Mouse (Mus musculus) brown adipose tissue, adult 24 weeks (tissue): ENCODE results near the gene Cc2d1a. TPM values are rescaled to one million over a fixed set of nuclear protein-coding genes. Genes with fewer than 3 reads are reported as not detected.

Source experiments
- H3K27ac ChIP-seq: fragments of 200-500 bp; replicated peaks from 2 replicates; pipeline ENCODE4 v1.5.1; 2012; ENCODE audit warnings: low read depth, mild to moderate bottlenecking, low read length
- H3K4me1 ChIP-seq: fragments of 200-500 bp; 2 replicates; pipeline ENCODE4 v1.6.1; 2012; ENCODE audit warnings: low read length, mixed read lengths; ENCODE audit not compliant: control insufficient read depth, insufficient read depth, insufficient read length
- H3K4me3 ChIP-seq: fragments of 200-500 bp; 2 replicates; pipeline ENCODE4 v1.5.1; 2012; ENCODE audit warnings: low read depth, mild to moderate bottlenecking, low read length, moderate library complexity; ENCODE audit not compliant: insufficient read depth
- polyA plus RNA-seq: library from polyadenylated mRNA; stranded (reverse); fragments of >200 nt; gene quantifications from 2 replicates; pipeline ENCODE4 v1.2.4, GENCODE M21; 2012; ENCODE audit not compliant: missing spikeins, insufficient read depth, insufficient read length

The Cc2d1a gene
- polyA plus RNA-seq, 1 experiment = 6.8 TPM

- Histone ChIP-seq H3K4me1 (peaks cover 3% of the 10 kb centered on the region; the same call in 1 of the 2 replicates), H3K27ac (no peak overlapping the region), H3K4me3 (peak overlapping the region; percentile 65)
These were observed 43.5 kb downstream of the Cc2d1a start for GRCm38 (mm10) chr8:84104221-84104620.

GRCm38 (mm10) chr8:84103601-84104000 is 44.1 kb downstream of the Cc2d1a start:
- Histone ChIP-seq H3K27ac (no peak overlapping the region), H3K4me3 (peak overlapping the region; percentile 65), H3K4me1 (peaks cover 3% of the 10 kb centered on the region; the same call in 1 of the 2 replicates)

- Histone ChIP-seq H3K4me3 (no peak overlapping the region), H3K27ac (no peak overlapping the region), H3K4me1 (peaks cover 3% of the 10 kb centered on the region; the same call in 1 of the 2 replicates)
These were observed 46.1 kb downstream of the Cc2d1a start for GRCm38 (mm10) chr8:84101476-84102270.

GRCm38 (mm10) chr8:84098376-84098775 is 49.4 kb downstream of the Cc2d1a start:
- no peak overlapping the region for H3K4me3 ChIP-seq
- peaks cover 3% of the 10 kb centered on the region; the same call in 1 of the 2 replicates for H3K4me1 ChIP-seq
- H3K27ac ChIP-seq = no peak overlapping the region

GRCm38 (mm10) chr8:84096061-84096460 is 51.7 kb downstream of the Cc2d1a start:
- Histone ChIP-seq H3K4me3 (no peak overlapping the region), H3K4me1 (no peaks in the 10 kb centered on the region), H3K27ac (no peak overlapping the region)

GRCm38 (mm10) chr8:84090585-84090984 is 57.2 kb downstream of the Cc2d1a start:
- Histone ChIP-seq H3K27ac (no peak overlapping the region), H3K4me3 (no peak overlapping the region), H3K4me1 (no peaks in the 10 kb centered on the region; the same call in 1 of the 2 replicates)

GRCm38 (mm10) chr8:84089277-84089676 is 58.5 kb downstream of the Cc2d1a start:
- Histone ChIP-seq H3K4me3 (no peak overlapping the region), H3K4me1 (no peaks in the 10 kb centered on the region; the same call in 1 of the 2 replicates), H3K27ac (no peak overlapping the region)

GRCm38 (mm10) chr8:84087821-84088220 is 59.9 kb downstream of the Cc2d1a start:
- Histone ChIP-seq H3K27ac (no peak overlapping the region), H3K4me3 (no peak overlapping the region), H3K4me1 (no peaks in the 10 kb centered on the region; the same call in 1 of the 2 replicates)

- no peaks in the 10 kb centered on the region; the same call in 1 of the 2 replicates for H3K4me1 ChIP-seq
- no peak overlapping the region for H3K4me3 ChIP-seq
- no peak overlapping the region for H3K27ac ChIP-seq
These were observed 60.6 kb downstream of the Cc2d1a start for GRCm38 (mm10) chr8:84087156-84087555.

- no peak overlapping the region for H3K4me3 ChIP-seq
- no peaks in the 10 kb centered on the region for H3K4me1 ChIP-seq
- no peak overlapping the region for H3K27ac ChIP-seq
These were observed 63.2 kb downstream of the Cc2d1a start for GRCm38 (mm10) chr8:84084341-84085115.

- no peaks in the 10 kb centered on the region for H3K4me1 ChIP-seq
- H3K4me3 ChIP-seq = no peak overlapping the region
- H3K27ac ChIP-seq = no peak overlapping the region
These were observed 63.9 kb downstream of the Cc2d1a start for GRCm38 (mm10) chr8:84083829-84084241.

Other genes with a start within 250 kb of the Cc2d1a start
- 1.5 and 1.6 TPM in 2 replicates for gene Adgrl1, start 247.8 kb downstream of the Cc2d1a start, polyA plus RNA-seq
- 0.79 and 0.99 TPM in 2 replicates for gene Gm10644, start 192.7 kb downstream of the Cc2d1a start, polyA plus RNA-seq
- 3.3 and 3.8 TPM in 2 replicates for gene Asf1b, start 192.4 kb downstream of the Cc2d1a start, polyA plus RNA-seq
- gene Prkaca, start 174.9 kb downstream of the Cc2d1a start, polyA plus RNA-seq = 270 and 332 TPM in 2 replicates
- gene Samd1, start 150.3 kb downstream of the Cc2d1a start, polyA plus RNA-seq = 12.0 and 12.4 TPM in 2 replicates
- not detected in 2 replicates for gene 1700067K01Rik, start 146.4 kb downstream of the Cc2d1a start, polyA plus RNA-seq
- gene 2210011C24Rik, start 135.8 kb downstream of the Cc2d1a start, polyA plus RNA-seq = not detected in 2 replicates
- not detected in 2 replicates for gene Palm3, start 126.5 kb downstream of the Cc2d1a start, polyA plus RNA-seq
- gene Il27ra, start 105.3 kb downstream of the Cc2d1a start, polyA plus RNA-seq = not detected in 2 replicates
- not detected in 2 replicates for gene Rln3, start 102.9 kb downstream of the Cc2d1a start, polyA plus RNA-seq
- 1.7 and 2.2 TPM in 2 replicates for gene Gm10643, start 82.8 kb downstream of the Cc2d1a start, polyA plus RNA-seq
- 2.7 and 3.1 TPM in 2 replicates for gene Rfx1, start 81.1 kb downstream of the Cc2d1a start, polyA plus RNA-seq
- gene Dcaf15, start 43.2 kb downstream of the Cc2d1a start, polyA plus RNA-seq = 3.9 TPM in 2 replicates
- gene Podnl1, start 21.9 kb downstream of the Cc2d1a start, polyA plus RNA-seq = not detected in 2 replicates
- gene 4930432K21Rik, start 89 bp upstream of the Cc2d1a start, polyA plus RNA-seq = 0.79 TPM in 1 of 2 replicates, not detected in the other
- not detected in 2 replicates for gene Nanos3, start 37.3 kb upstream of the Cc2d1a start, polyA plus RNA-seq
- 2.7 and 2.8 TPM in 2 replicates for gene Zswim4, start 89.1 kb upstream of the Cc2d1a start, polyA plus RNA-seq
- 245 and 259 TPM in 2 replicates for gene D8Ertd738e, start 101.8 kb upstream of the Cc2d1a start, polyA plus RNA-seq
- 12.9 and 13.0 TPM in 2 replicates for gene Mri1, start 109.4 kb upstream of the Cc2d1a start, polyA plus RNA-seq
- 6.9 and 8.5 TPM in 2 replicates for gene Ccdc130, start 122.4 kb upstream of the Cc2d1a start, polyA plus RNA-seq
- 30.0 and 30.8 TPM in 2 replicates for gene Cacna1a, start 240.5 kb upstream of the Cc2d1a start, polyA plus RNA-seq